Mouse (Mus musculus) urinary bladder, postnatal 10 days (tissue): ENCODE results near the gene Ptpn7.
"Not testable (repeated sequence)": the region's sequence is repeated elsewhere in the genome, so short reads cannot be mapped to it uniquely, and the experiment has no call there.

ENCODE experiments used
- DNase-seq: peaks from one replicate; pipeline ENCODE4 v3.0.0; 2022; ENCODE audit warnings: low spot score

The Ptpn7 gene

DNA sequence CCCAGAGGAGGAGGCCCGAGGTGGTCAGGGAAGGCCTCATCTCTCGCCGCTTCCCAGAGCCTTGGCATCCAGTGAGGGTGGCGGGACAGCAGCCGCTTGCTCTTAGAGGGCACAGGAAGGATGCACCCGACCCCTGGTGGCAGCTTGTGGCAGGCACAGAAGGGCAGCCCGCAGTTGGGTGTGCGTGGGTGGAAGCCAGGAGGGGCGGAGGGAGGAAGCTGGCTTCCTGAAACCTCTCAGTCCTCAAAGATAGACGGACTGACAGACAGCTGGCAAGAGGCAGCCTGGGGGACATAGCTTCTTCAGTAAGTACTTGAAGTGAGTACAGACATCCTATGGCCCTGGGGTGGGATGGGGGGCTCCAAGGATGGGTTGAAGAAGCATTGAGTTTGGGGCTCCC is at the start of gene Ptpn7:
Gene Ptpn7 (plus strand): TSS at position 228 of the 400 bp plus-strand sequence.
- no peak for DNase-seq

DNA sequence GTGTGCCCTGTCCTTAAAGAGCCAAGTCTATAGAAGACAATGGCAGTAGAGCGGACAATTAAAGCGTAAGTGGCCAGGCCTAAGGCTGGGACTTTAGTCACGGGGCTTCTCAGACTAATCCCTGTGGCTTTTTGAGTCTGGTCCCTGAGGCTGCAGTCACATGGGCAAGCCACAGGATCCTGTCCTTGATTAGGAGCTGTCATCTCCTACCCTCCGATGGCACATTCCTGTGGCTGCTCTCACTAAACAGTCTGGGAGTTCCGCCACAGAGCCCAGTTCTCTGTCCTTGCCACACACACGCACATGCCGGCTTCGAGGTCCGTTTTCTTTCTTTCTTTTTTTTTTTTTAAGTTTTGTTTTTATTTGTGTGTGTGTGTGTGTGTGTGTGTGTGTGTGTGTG is 49.0 kb upstream of the Ptpn7 start:
- DNase-seq, result no peak

- DNase-seq, result no peak
These were observed 47.1 kb upstream of the Ptpn7 start for GRCm38 (mm10) chr1:135085296-135085871.

GRCm38 (mm10) chr1:135086015-135086414 is 46.5 kb upstream of the Ptpn7 start:
- DNase-seq, result no peak

DNA sequence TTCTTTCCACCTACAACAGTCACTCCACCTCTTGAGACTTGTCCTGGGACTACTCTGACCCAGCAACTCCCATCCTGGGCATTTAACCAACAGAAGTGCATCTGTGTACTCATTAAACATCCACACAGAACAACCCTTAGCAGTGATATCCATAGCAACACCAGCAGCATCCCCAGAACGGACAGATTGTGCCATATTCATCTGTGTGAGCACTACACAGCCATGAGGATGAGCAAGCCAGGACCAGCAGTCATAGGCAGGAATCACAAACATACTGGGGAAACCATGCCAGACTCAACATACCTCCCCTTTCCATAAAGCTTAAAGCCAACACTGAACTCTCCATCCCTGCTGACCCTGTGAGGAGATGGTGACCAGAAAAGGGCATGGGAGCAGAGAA is 45.1 kb upstream of the Ptpn7 start:
- no peak for DNase-seq

DNA sequence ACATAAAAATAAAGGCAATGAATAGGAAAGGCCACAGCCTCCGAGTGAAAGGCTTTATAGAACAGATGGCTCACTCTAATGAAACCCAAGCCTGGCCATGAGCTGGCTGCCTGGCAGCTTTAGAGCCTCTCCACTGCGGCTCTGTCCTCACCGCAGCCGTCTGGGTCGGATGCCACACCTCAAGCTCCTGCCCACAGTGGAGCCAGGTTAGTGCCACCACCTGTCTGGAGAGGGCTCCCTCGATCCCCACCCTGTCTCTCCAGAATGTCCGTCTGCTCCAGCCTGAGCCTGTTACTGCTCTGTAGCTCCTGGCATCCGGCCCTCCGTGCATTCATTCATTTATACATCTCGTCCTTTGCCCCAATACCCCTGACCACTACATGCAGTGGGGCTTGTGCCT is 42.9 kb upstream of the Ptpn7 start:
- DNase-seq, result no peak

DNA sequence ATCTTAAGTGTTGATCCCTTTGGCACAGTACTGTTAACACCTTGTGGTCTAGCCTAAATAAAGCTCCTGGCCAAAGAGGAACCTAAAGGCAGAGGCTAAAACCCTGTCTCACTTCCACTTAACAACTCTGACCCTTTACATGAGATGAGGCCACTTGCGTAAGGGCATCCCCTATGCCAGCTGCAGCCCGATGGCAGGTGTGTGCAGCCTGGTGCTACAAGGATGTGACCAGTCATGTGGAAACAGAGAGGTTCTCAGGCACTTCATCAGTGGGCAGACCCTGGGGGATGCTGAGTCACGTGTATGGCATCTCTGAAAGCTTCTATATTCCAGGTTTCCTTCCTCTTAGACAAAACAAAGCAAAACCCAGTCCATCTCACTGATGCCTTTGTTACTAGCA is 41.6 kb upstream of the Ptpn7 start:
- DNase-seq, result no peak

DNA sequence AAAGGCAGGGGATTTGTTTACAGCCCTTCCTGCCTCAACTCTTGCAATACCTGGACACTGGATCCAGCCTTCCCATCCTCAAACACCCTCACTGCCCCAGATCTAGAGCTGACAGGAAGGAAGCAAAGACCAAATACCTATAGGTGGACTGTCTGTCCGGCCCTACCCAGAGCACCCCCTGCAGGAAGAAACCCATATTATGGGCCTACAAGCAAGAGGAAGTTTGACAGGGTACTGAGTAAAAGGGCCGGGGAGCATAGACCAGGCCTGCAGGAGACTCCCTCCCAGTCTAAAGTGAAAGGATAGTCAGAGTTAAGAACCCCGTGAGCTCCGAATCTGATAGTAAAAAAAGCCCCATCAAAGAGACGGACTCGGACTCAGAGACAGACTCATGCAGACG is 37.8 kb upstream of the Ptpn7 start:
- no peak for DNase-seq

GRCm38 (mm10) chr1:135095189-135095588 is 37.3 kb upstream of the Ptpn7 start:
- DNase-seq, result no peak

- DNase-seq, result no peak
These were observed 36.2 kb upstream of the Ptpn7 start for GRCm38 (mm10) chr1:135096312-135096711.

GRCm38 (mm10) chr1:135097441-135097840 is 35.1 kb upstream of the Ptpn7 start:
- DNase-seq, result no peak

GRCm38 (mm10) chr1:135098441-135098840 is 34.1 kb upstream of the Ptpn7 start:
- no peak for DNase-seq

GRCm38 (mm10) chr1:135100400-135100799 is 32.1 kb upstream of the Ptpn7 start:
- DNase-seq, result no peak

DNA sequence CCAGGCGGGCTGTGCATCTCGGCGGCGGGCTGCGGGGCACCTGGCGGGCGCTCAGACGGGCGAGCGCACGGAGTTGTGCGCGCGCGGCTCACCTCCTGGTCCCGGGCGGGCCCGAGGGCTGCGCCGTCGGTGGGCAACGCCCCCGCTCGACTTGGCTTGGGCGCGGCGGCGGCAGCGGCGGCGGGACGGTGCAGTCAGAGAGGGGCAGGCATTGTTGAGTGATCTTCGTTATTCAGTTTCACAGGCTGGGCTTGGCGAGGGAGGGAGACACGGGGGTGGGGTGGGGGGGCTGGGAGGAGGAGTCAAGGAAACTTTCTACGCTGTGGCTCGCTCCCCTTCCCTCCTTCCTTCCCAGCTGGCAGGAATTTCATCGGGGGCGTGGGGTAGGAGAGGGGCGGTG is 27.4 kb upstream of the Ptpn7 start, which contains the start of gene Lgr6:
Gene Lgr6 (minus strand): TSS at position 153 of the 400 bp plus-strand sequence.
- no peak for DNase-seq

DNA sequence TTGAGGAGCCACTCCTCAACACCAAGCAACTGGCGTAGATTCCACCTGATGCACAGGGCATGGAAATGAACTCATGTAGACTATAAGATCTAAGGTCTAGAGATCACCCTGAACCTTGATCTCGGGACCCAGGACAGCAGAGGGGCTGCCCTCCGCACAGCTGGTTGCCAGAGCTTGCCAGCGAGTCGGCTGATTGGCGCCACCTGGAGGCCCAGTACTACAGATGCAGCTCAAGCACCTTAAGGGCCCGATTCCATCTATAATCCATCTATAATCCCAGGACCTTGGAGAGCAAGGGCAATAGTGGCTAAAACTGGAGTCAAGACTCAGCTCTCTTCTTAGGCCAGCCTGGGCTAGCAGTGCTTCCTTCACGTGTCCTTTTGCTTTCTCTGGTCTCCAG is 26.5 kb upstream of the Ptpn7 start:
- DNase-seq, result no peak

GRCm38 (mm10) chr1:135108611-135109010 is 23.9 kb upstream of the Ptpn7 start:
- DNase-seq, result no peak

DNA sequence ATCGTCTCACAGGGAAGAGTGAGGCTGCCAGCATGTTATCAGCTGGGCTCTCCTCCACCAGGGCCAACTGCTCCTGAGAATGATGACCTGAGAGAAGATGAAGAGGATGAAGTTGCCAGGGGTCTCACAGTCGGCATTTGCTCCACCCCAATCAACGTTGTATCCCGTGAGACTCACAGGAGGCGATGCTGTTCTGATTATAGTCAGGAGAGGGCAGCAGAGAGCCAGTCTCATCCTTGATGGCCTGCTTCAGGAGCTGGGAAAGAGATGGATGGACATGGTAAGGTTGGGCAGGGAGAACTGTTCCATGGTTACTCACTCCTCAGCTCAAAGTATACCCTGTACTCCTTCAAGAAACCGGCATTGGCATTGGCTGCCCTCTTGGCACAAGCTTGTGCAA is 22.4 kb upstream of the Ptpn7 start:
- DNase-seq, result no peak

GRCm38 (mm10) chr1:135111271-135111670 is 21.2 kb upstream of the Ptpn7 start:
- not testable (repeated sequence) for DNase-seq

DNA sequence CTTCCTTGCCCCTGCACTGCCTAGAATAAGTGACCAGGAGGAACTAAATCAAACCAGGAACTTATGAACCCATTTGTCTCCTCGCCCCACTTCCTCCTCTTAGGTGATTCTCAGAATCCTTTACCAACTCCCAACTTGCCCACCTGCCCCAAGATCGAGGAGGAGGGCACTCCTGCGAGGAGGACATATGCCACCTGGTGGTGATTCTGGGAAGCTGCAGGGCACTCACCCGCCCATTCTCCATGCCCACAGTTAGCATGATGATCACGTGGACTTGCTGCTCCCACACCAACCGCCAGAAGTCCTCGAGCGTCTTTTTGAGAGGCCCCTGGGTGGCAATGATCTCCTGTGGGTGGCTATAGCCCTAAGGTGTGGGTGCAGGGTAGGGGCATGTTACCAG is 19.8 kb upstream of the Ptpn7 start:
- no peak for DNase-seq

DNA sequence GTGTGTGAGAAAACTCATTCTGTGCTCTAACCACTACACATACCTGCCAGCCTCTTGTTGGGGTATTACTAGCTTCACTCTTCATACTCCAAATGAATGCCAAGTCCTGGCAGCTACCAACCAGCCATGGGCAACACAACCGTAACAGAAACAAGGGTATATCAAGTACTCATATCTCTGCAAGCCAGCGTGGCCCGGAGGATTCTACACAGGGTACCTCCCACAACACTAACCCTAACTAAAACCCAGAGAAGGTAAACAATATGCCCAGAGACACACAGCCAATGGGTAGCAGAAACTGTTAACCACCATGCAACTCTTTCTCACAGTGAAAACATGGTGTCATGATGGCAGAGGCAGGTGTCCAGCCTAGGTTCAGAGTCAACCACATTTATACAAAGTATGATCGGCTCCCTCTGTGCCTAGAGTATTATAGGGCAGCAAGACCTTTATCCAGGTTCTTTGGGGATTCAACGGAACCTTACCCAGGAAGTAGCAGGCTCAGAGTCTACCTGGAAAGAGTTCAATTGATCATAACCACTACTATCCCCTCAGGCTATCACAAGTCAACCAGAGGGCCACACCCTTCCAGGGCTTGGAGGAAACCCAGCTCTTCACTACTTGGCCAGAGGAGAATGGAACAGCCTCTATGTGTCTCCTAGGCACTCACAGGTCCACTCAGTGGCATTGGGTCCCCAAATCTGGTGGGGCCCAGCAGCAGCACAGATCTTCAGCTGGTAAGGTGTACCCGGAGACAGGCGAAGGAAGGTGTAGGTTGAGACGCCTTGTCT is 7.7 kb upstream of the Ptpn7 start:
- no peak for DNase-seq

- DNase-seq, result no peak
These were observed 6.5 kb upstream of the Ptpn7 start for GRCm38 (mm10) chr1:135125990-135126389.

GRCm38 (mm10) chr1:135126443-135127027 is 6.0 kb upstream of the Ptpn7 start:
- DNase-seq, result no peak

- no peak for DNase-seq
These were observed 4.5 kb upstream of the Ptpn7 start for GRCm38 (mm10) chr1:135128011-135128441.
